9 mouse cellular contexts compared by ENCODE assay signal in the genomic region with DNA sequence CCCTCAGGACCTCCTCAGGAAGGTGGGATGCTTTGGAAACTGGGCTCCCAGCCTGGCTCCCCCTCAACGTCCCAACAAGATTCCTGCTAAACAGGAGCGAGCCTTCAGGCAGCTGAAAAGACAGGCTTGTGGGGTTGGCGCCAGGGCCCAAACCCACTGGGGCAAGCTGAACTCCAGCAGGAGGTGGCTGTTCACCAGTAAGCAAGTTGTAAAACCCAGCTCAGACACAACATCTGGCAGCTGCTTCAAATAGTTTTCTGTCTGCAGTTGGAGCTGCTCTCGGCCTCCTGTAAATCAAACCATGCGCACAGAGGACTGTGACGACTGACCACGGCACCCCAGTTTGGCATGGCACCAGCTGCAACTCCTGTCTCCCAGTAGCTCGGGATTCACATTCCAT.
DNase-seq lines count a peak whose midpoint lies in the region; ATAC-seq lines count a peak whose summit lies in the region.
"Had no signal": no experiment of that assay in that cellular context is flagged by ENCODE, and none has a peak within 500 bp of the region (broad histone marks: within the 10 kb centered on the region; RNA-seq: fewer than 3 reads in every experiment).

No protein-coding gene starts in this region.

- WGBS in neural tube, embryonic 15.5 days = 26% methylated on average over 8 of the region's 8 CpGs

- H3K27me3 ChIP-seq in neural tube, embryonic 15.5 days (replicated peaks) = no peaks in the 10 kb centered on the region

- no peak overlapping the region for H3K4me3 ChIP-seq in neural tube, embryonic 15.5 days (replicated peaks)

- no peak for ATAC-seq in neural tube, embryonic 15.5 days (ENCODE audit: low FRiP score)

- H3K9ac ChIP-seq in neural tube, embryonic 15.5 days (replicated peaks) = no peak overlapping the region

- no peaks in the 10 kb centered on the region for H3K9me3 ChIP-seq in neural tube, embryonic 15.5 days (replicated peaks)

- no peaks in the 10 kb centered on the region for H3K36me3 ChIP-seq in neural tube, embryonic 15.5 days

- peak overlapping the region; percentile 74; the same call in 1 of the 2 replicates for H3K27ac ChIP-seq in neural tube, embryonic 15.5 days (replicated peaks)
- H3K27ac ChIP-seq: macrophage had no signal

- DNase-seq in urinary bladder, postnatal 14 days (ENCODE audit: low spot score) = peak; percentile 67
- DNase-seq in urinary bladder, postnatal 10 days (ENCODE audit: low spot score) = no peak
- DNase-seq in heart, adult 9 months (ENCODE audit: low spot score in 2 of 2) = peak; percentile 69 to 72
- DNase-seq in kidney, adult 9 months = peak; percentile 49
- DNase-seq in frontal cortex, adult 2 months (ENCODE audit: extremely low spot score in 1 of 2, low spot score in 1 of 2) = no peak
- DNase-seq in cerebellum, adult 11-12 months = no peak
- no peak for DNase-seq in left cerebral cortex, adult 9 months (ENCODE audit: low spot score in 2 of 2)

- no peak overlapping the region for H3K4me2 ChIP-seq in neural tube, embryonic 15.5 days

- H3K4me1 ChIP-seq in neural tube, embryonic 15.5 days = peaks cover 60% of the 10 kb centered on the region

Comparison
In these comparisons a context has a peak if more than half of its experiments do, and no peak if none do; other contexts are left out.
1. DNase-seq: peak in urinary bladder, postnatal 14 days (single experiment), heart, adult 9 months (2 of 2) and kidney, adult 9 months (single experiment); none in urinary bladder, postnatal 10 days (single experiment), frontal cortex, adult 2 months (0 of 2), cerebellum, adult 11-12 months (single experiment) and left cerebral cortex, adult 9 months (0 of 2).